Mouse (Mus musculus): Measurements from ENCODE around the gene Nhlrc2. TPM values are rescaled to one million over a fixed set of nuclear protein-coding genes. Genes with fewer than 3 reads are reported as not detected.

The Nhlrc2 gene
- total RNA-seq, 2 experiments from 2014 or later: 10.9 to 12.2 TPM

DNA sequence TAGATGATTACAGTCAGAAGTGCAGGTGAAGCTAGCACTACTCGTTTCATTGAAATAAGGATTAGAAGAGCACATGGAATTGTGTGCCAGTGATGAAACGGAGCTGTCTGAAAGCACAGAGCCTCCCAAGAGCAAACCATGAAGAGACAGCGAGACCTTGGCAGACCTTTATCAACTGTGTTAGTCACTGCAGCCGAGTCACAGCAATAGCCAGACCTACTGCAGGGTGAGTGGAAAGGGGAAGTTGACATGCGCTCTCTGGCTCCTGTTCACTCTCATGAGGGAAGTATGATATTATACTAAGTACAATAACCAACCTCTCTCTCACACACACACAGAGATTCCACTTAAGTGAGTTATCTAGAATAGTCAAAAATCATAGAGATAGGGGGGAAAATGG lies 7.9 kb downstream of the Nhlrc2 start:
- intact Hi-C loops (cut with DNase I): no loop called here
- no peak for DNase-seq (ENCODE audit: low spot score in 2 of 2)

DNA sequence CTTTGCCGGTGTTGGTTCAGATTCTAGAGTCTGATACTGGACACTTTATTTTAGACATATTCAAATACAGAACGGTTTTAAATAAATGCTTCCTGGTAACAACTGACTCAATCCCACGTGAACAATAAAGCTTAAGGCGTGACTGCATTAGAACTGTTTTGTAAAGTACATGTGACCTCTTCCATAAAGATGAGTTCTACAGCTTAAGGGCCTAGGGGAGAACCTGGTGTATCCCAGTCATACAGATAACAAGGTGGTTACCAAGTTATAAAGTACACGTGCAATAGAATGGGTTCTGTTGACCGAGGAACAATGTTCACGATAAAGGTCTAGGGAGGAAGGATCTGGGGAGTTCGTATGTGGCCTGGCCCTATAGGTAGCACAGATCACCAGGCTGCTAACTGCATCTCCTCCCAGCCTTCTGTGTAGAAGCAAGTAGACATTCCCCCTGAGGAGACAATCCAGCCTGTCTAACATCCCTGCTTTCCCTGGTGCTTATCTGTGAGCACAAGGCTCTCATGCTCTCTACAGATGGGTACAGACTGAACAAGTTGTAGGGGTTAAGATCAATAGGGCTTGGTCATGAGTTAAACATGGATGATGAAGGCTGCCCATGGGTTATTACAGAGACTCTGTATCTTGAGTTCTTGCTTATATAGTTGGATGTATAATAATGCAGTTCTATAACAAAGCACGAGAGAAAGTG lies 14.5 kb downstream of the Nhlrc2 start:
- DNase-seq (ENCODE audit: low spot score in 2 of 2): no peak
- intact Hi-C loops (cut with DNase I): loop anchor here (5.0 kb wide), 1 partner anchor 140 kb away; no protein-coding TSS in a partner anchor

- DNase-seq (ENCODE audit: low spot score in 2 of 2): peak; percentile 24 to 56
- intact Hi-C loops (cut with DNase I): loop anchor here (5.0 kb wide), 1 partner anchor 141 kb away; no protein-coding TSS in a partner anchor
Observed at GRCm38 (mm10) chr19:56563469-56563868, 15.4 kb downstream of the Nhlrc2 start.

DNA sequence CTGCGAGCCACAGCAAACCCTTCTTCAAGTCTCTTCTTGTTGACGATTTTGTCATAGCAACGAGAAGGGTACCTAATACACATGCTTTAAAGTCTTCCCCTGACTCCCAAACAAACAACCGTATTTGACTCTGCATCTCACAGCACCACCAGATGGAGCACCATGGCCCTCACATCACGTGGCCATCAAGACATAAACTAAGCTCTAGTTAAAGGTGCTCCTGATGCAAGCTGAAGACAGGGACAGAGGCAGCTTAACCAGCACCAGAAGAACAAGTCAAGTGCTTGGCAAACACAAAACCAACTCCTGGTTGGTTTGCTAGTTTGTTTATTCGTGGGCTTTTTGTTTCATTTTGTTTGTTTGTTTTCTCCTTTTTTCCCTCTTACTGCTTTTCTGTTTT lies 17.3 kb downstream of the Nhlrc2 start:
- DNase-seq (ENCODE audit: low spot score in 2 of 2): no peak
- intact Hi-C loops (cut with DNase I): loop anchor here (2.0 kb wide), 1 partner anchor 211 kb away; no protein-coding TSS in a partner anchor

- DNase-seq (ENCODE audit: low spot score in 2 of 2): peak; percentile 69 to 73
- intact Hi-C loops (cut with DNase I): no loop called here
Observed at GRCm38 (mm10) chr19:56566041-56566440, 18.0 kb downstream of the Nhlrc2 start.

GRCm38 (mm10) chr19:56566940-56567339 lies 18.9 kb downstream of the Nhlrc2 start:
- intact Hi-C loops (cut with DNase I): no loop called here
- DNase-seq (ENCODE audit: low spot score in 2 of 2): no peak

DNA sequence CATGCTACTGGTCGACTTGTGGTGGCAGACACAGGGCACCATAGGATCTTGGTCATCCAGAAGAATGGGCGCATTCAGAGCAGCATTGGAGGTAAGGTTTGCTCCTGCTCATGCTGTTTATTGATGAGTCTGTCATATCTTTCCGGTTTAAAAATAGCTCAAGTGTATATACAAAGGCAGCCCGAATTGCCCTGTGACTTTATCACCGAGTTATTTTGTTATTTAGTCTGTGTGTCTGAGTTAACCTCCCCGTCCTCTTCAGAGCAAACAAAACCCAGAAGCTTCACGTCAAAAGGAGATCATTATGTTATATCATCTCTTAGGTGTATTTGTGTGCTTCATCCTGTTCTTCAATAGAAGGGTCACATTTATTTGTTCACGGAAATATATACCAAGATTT lies 22.7 kb downstream of the Nhlrc2 start:
- no peak for DNase-seq (ENCODE audit: low spot score in 2 of 2)
- intact Hi-C loops (cut with DNase I): loop anchor here (5.0 kb wide), 1 partner anchor 152 kb away; the partner anchor contains the start of gene Adrb1

DNA sequence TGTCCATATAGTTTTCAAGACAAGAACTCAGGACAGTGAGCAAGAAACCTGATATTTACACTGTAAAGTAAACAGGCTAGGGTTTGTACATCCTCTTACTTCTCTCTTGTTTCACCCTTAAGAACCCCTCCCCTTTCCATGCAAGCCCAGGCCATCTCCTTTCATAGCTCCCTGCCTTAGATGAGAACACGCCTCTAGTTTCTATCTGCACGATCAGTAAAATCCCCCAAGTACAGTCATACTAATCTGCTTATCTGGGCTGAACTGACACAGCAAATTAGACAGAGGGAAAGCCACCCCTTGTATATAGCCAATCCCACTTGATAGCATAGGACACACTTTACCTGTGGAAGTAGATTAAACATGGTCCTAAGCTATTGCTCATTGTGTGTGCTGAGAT lies 23.2 kb downstream of the Nhlrc2 start:
- no peak for DNase-seq (ENCODE audit: low spot score in 2 of 2)
- intact Hi-C loops (cut with DNase I): loop anchor here (5.0 kb wide), 1 partner anchor 151 kb away; the partner anchor contains the start of gene Adrb1

DNA sequence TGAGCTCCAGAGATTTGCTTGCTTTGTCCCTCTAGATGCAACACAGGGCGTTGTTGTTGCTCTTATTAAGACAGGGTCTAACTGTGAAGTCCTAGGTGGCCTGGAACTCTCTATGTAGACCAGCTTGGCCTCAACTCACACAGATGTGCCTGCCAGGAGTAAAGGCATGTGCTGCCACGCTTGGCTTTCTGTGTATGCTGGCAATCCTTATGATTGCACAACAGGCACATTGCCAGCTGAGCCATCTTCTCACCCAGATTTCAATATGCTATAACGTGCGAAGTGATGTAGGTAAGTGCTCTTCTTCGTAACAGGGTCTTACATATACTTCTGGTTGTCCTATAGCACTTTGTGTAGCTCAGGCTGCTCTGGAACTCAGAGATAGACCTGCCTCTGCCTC lies 23.9 kb downstream of the Nhlrc2 start:
- intact Hi-C loops (cut with DNase I): loop anchor here (5.0 kb wide), 1 partner anchor 150 kb away; the partner anchor contains the start of gene Adrb1

DNA sequence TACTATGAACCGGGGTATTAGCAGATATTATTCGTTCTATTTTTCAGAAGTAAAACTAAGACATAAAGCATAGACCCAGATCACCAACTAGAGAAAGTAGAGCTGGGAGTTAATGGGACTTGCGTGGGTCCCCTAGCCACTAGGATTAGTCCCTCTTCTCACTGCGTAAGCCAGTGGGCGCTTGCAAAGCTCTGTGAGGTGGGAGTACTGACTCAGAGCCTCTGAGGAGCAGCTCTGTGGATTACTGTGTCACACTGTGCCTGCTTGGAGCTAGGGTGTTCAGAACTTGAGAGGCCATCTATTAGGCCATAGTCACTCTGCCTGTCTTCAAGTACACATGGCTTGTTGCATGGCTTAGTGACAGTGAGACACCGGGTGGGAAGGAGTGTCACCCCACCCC lies 25.1 kb downstream of the Nhlrc2 start:
- DNase-seq (ENCODE audit: low spot score in 2 of 2): peak; percentile 28 to 45

More for the DNA sequence above, 23.9 kb downstream of the Nhlrc2 start:
- peak in 1 of 2 experiments; percentile 14 for DNase-seq (ENCODE audit: low spot score in 2 of 2)

DNA sequence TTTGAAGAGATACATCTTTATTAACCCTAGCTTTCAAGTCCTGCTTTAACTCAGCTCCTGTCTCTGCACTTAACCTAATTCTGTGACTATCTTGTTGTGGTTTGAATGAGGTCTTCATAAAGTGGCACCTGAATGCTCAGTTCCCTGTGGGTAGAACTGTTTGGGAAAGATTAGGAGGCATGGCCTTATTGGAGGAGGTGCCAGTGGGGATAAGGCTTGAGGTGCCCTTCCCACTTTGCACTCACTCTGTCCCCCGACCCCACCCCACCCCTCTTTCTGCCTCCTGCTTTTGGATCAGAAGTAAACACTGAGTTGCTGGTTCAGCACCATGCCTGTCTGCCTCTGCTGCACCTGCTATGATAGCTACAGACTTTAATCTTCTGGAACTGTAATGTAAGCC lies 29.7 kb downstream of the Nhlrc2 start:
- DNase-seq (ENCODE audit: low spot score in 2 of 2): no peak
- intact Hi-C loops (cut with DNase I): no loop called here

More for the DNA sequence above, 25.1 kb downstream of the Nhlrc2 start:
- intact Hi-C loops (cut with DNase I): loop anchor here (5.0 kb wide), 1 partner anchor 149 kb away; the partner anchor contains the start of gene Adrb1

GRCm38 (mm10) chr19:56581981-56582380 lies 33.9 kb downstream of the Nhlrc2 start:
- intact Hi-C loops (cut with DNase I): no loop called here
- DNase-seq (ENCODE audit: low spot score in 2 of 2): no peak

DNA sequence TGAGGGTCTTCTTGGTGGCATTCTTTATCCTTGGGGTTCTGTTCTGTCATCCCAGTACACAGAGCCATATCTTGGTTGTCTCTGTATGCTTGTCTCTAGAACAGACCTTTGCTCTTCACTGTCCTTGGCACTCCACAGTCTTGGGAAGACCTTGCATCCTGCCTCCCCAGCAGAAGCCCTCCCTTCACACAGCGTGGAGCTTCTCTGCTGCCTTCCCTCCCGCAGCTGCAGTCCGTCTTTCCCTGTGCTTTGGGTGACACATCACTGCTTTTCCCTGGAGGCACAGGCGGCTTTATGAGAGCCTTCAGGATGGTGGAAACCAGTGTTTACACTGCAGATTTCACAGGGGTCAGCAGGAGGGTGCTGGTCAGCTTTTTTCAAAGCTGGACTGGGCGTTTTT lies 35.7 kb downstream of the Nhlrc2 start:
- DNase-seq (ENCODE audit: low spot score in 2 of 2): no peak
- intact Hi-C loops (cut with DNase I): no loop called here

DNA sequence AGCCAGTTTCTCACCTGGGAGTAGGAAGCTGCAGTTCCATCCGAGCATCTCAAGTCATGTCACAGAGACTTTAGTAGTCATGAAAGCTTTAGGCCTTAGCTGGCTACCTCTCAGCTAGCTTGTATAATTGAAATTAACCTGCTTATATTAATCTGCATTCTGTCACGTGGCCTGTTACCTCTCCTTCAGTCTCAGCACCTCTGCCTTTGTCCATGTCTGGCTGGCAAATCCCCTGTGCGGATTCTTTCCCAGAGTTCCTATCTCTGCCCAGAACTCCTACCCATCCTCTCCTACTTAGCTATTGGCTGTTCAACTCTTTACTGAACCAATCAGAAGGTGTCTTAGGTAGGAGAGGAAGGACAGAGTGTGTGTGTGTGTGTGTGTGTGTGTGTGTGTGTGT lies 36.2 kb downstream of the Nhlrc2 start:
- DNase-seq (ENCODE audit: low spot score in 2 of 2): no peak
- intact Hi-C loops (cut with DNase I): no loop called here

GRCm38 (mm10) chr19:56586320-56586719 lies 38.3 kb downstream of the Nhlrc2 start:
- DNase-seq (ENCODE audit: low spot score in 2 of 2): no peak
- intact Hi-C loops (cut with DNase I): no loop called here

- intact Hi-C loops (cut with DNase I): no loop called here
- peak; percentile 50 to 83 for DNase-seq (ENCODE audit: low spot score in 2 of 2)
Observed at GRCm38 (mm10) chr19:56588205-56588626, 40.2 kb downstream of the Nhlrc2 start.

- intact Hi-C loops (cut with DNase I): no loop called here
- DNase-seq (ENCODE audit: low spot score in 2 of 2): no peak
Observed at GRCm38 (mm10) chr19:56589008-56589407, 40.9 kb downstream of the Nhlrc2 start.

GRCm38 (mm10) chr19:56589455-56589854 lies 41.4 kb downstream of the Nhlrc2 start:
- DNase-seq (ENCODE audit: low spot score in 2 of 2): no peak
- intact Hi-C loops (cut with DNase I): no loop called here

DNA sequence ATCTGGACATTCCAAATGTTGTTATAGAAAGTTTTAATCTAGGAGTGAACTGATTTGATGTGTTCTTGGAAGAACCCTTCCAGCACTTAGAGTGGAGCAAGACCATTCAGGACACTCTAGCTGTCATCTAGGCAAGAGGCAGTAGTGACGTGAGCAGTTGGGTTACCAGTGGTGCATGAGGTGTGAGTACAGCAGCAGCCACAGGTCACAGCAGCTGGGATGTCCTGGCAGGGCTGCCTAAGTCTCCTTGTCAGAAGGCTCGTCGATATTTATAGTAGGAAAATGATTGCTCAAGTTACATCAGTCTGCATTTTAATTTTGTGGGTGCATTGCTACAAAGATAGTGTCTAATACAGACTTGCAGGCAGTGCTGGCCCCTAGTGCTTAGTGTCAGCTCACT lies 42.2 kb downstream of the Nhlrc2 start:
- intact Hi-C loops (cut with DNase I): no loop called here
- no peak for DNase-seq (ENCODE audit: low spot score in 2 of 2)

GRCm38 (mm10) chr19:56592472-56592871 lies 44.4 kb downstream of the Nhlrc2 start:
- intact Hi-C loops (cut with DNase I): no loop called here
- DNase-seq (ENCODE audit: low spot score in 2 of 2): no peak

DNA sequence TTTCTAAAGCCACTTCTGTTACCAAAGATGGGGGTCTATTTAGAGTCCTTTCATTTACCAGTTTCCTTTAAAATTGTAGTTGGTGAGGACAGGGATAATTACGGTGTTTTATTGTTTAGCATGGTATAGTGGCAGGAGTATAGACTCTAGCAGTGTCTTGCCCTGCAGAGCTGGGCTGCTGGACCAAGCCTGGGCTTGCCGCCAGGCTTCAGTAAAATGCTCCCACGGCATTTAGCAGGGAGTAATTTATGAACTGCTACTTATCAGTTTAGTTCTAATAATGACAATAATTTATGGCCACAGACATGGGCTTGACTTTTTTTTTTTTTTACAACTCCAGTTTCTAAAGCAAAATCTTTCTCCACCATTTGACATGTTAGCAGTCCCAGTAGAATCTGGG lies 51.9 kb downstream of the Nhlrc2 start:
- no peak for DNase-seq (ENCODE audit: low spot score in 2 of 2)

More for the DNA sequence above, 51.9 kb downstream of the Nhlrc2 start:
- intact Hi-C loops (cut with DNase I): no loop called here
